In genomic region chr10:80159021-80159560, GRCm38 (mm10) we compare ENCODE assay signal across 8 mouse cellular contexts. TPM values are rescaled to one million over a fixed set of nuclear protein-coding genes. Genes with fewer than 3 reads are reported as not detected.
DNase-seq lines count a peak whose midpoint lies in the region; ATAC-seq lines count a peak whose summit lies in the region.

No protein-coding gene starts in this region.

- H3K4me2 ChIP-seq in embryonic facial prominence, embryonic 13.5 days = peak overlapping the region; percentile 76
- peak overlapping the region; percentile 63 for H3K4me2 ChIP-seq in hindbrain, embryonic 12.5 days (replicated peaks)
- peak overlapping the region; percentile 94 for H3K4me2 ChIP-seq in liver, embryonic 11.5 days
- H3K4me2 ChIP-seq in midbrain, embryonic 14.5 days (ENCODE audit: low read length) = peak overlapping the region; percentile 75

- no peaks in the 10 kb centered on the region for H3K27me3 ChIP-seq in embryonic facial prominence, embryonic 13.5 days
- no peaks in the 10 kb centered on the region for H3K27me3 ChIP-seq in hindbrain, embryonic 12.5 days
- no peaks in the 10 kb centered on the region for H3K27me3 ChIP-seq in liver, embryonic 11.5 days (replicated peaks; ENCODE audit: control insufficient read depth, insufficient read depth, low read length)
- no peaks in the 10 kb centered on the region for H3K27me3 ChIP-seq in midbrain, embryonic 14.5 days (ENCODE audit: control insufficient read depth, insufficient read depth, low read length)

- H3K27ac ChIP-seq in embryonic facial prominence, embryonic 13.5 days = peak overlapping the region; percentile 95
- H3K27ac ChIP-seq in hindbrain, embryonic 12.5 days = peak overlapping the region; percentile 91
- peak overlapping the region; percentile 84 for H3K27ac ChIP-seq in liver, embryonic 11.5 days (ENCODE audit: low read depth, low read length)
- peak overlapping the region; percentile 91 for H3K27ac ChIP-seq in midbrain, embryonic 14.5 days (replicated peaks; ENCODE audit: low read depth, low read length)

- no peak; the same call in 1 of the 2 replicates for ATAC-seq in embryonic facial prominence, embryonic 13.5 days (ENCODE audit: insufficient number of reproducible peaks, insufficient read depth, low FRiP score, low TSS enrichment, low read depth)
- ATAC-seq in hindbrain, embryonic 12.5 days (ENCODE audit: low FRiP score) = peak; percentile 2; the same call in 1 of the 2 replicates
- ATAC-seq in liver, embryonic 11.5 days (replicated peaks; ENCODE audit: low FRiP score) = no peak
- ATAC-seq in midbrain, embryonic 14.5 days (ENCODE audit: low FRiP score, low TSS enrichment) = peak; percentile 52; the same call in 1 of the 2 replicates

- peak; percentile 84 for DNase-seq in cerebellum, adult 11-12 months
- no peak for DNase-seq in cerebellum, adult 9-10 months
- peak; percentile 75 for DNase-seq in CD4-positive, CD25-positive, alpha-beta regulatory T cell, adult 2 months (ENCODE audit: low read depth, low spot score)
- peak; percentile 60 for DNase-seq in liver, embryonic 11.5 days (ENCODE audit: low spot score)
- peak; percentile 74 for DNase-seq in midbrain, embryonic 14.5 days
- no peak for DNase-seq in adipocyte (ENCODE audit: low spot score)

- peak overlapping the region; percentile 58; the same call in 1 of the 2 replicates for H3K9ac ChIP-seq in embryonic facial prominence, embryonic 13.5 days
- H3K9ac ChIP-seq in hindbrain, embryonic 12.5 days = peak overlapping the region; percentile 48; the same call in 1 of the 2 replicates
- peak overlapping the region; percentile 57 for H3K9ac ChIP-seq in liver, embryonic 11.5 days (ENCODE audit: low read depth, low read length)
- H3K9ac ChIP-seq in midbrain, embryonic 14.5 days (replicated peaks; ENCODE audit: low read length) = peak overlapping the region; percentile 47

- H3K9me3 ChIP-seq in embryonic facial prominence, embryonic 13.5 days = no peaks in the 10 kb centered on the region
- H3K9me3 ChIP-seq in hindbrain, embryonic 12.5 days (replicated peaks) = no peaks in the 10 kb centered on the region
- H3K9me3 ChIP-seq in liver, embryonic 11.5 days (ENCODE audit: control insufficient read depth, low read length) = no peaks in the 10 kb centered on the region
- no peaks in the 10 kb centered on the region for H3K9me3 ChIP-seq in midbrain, embryonic 14.5 days (ENCODE audit: control insufficient read depth, low read length)

- peak overlapping the region; percentile 47 for H3K4me3 ChIP-seq in embryonic facial prominence, embryonic 13.5 days
- peak overlapping the region; percentile 41 for H3K4me3 ChIP-seq in hindbrain, embryonic 12.5 days
- peak overlapping the region; percentile 54 for H3K4me3 ChIP-seq in liver, embryonic 11.5 days (ENCODE audit: low read depth, low read length)
- peak overlapping the region; percentile 38 for H3K4me3 ChIP-seq in midbrain, embryonic 14.5 days (replicated peaks; ENCODE audit: low read depth, low read length)

- peaks cover 90% of the 10 kb centered on the region for H3K4me1 ChIP-seq in embryonic facial prominence, embryonic 13.5 days
- peaks cover 82% of the 10 kb centered on the region for H3K4me1 ChIP-seq in hindbrain, embryonic 12.5 days
- H3K4me1 ChIP-seq in liver, embryonic 11.5 days (replicated peaks; ENCODE audit: control insufficient read depth, insufficient read depth, low read length) = peaks cover 80% of the 10 kb centered on the region
- H3K4me1 ChIP-seq in midbrain, embryonic 14.5 days (ENCODE audit: control insufficient read depth, insufficient read depth, low read length) = peaks cover 39% of the 10 kb centered on the region

- H3K36me3 ChIP-seq in embryonic facial prominence, embryonic 13.5 days = peaks cover 36% of the 10 kb centered on the region
- H3K36me3 ChIP-seq in hindbrain, embryonic 12.5 days = peaks cover 36% of the 10 kb centered on the region
- peaks cover 32% of the 10 kb centered on the region for H3K36me3 ChIP-seq in liver, embryonic 11.5 days (ENCODE audit: control insufficient read depth, insufficient read depth, low read length)
- peaks cover 42% of the 10 kb centered on the region for H3K36me3 ChIP-seq in midbrain, embryonic 14.5 days (ENCODE audit: control insufficient read depth, insufficient read depth, low read length)

- WGBS in embryonic facial prominence, embryonic 13.5 days = 7% methylated on average over 12 of the region's 12 CpGs
- WGBS in hindbrain, embryonic 12.5 days = 11% methylated on average over 12 of the region's 12 CpGs
- WGBS in liver, embryonic 11.5 days = 17% methylated on average over 12 of the region's 12 CpGs
- WGBS in midbrain, embryonic 14.5 days = 5% methylated on average over 12 of the region's 12 CpGs

RNA-seq across cellular contexts. Expression of gene Cirbp, which starts 6.7 kb away (rescaled TPM):
- polyA plus RNA-seq in embryonic facial prominence, embryonic 13.5 days (2015; fragmentation: Nextera tagmentation; extraction: Ambion mirVana) = 142 and 162 TPM in 2 replicates
- 235 and 271 TPM in 2 replicates for polyA plus RNA-seq in hindbrain, embryonic 12.5 days (2016; fragmentation: Nextera tagmentation; extraction: Ambion mirVana)
- 22.5 and 25.1 TPM in 2 replicates for polyA plus RNA-seq in liver, embryonic 11.5 days (2014; fragmentation: Nextera tagmentation; extraction: Ambion mirVana)
- polyA plus RNA-seq in midbrain, embryonic 14.5 days (2014; fragmentation: Nextera tagmentation; extraction: Ambion mirVana) = 295 and 421 TPM in 2 replicates

RNA-seq across cellular contexts. Expression of gene Midn, which starts 11.0 kb away (rescaled TPM):
- polyA plus RNA-seq in embryonic facial prominence, embryonic 13.5 days (2015; fragmentation: Nextera tagmentation; extraction: Ambion mirVana) = 21.2 and 25.7 TPM in 2 replicates
- 42.1 and 54.5 TPM in 2 replicates for polyA plus RNA-seq in hindbrain, embryonic 12.5 days (2016; fragmentation: Nextera tagmentation; extraction: Ambion mirVana)
- polyA plus RNA-seq in liver, embryonic 11.5 days (2014; fragmentation: Nextera tagmentation; extraction: Ambion mirVana) = 19.2 and 20.1 TPM in 2 replicates
- polyA plus RNA-seq in midbrain, embryonic 14.5 days (2014; fragmentation: Nextera tagmentation; extraction: Ambion mirVana) = 62.6 and 65.6 TPM in 2 replicates

RNA-seq across cellular contexts. Expression of gene 1600002K03Rik, which starts 13.7 kb away (rescaled TPM):
- polyA plus RNA-seq in embryonic facial prominence, embryonic 13.5 days (2015; fragmentation: Nextera tagmentation; extraction: Ambion mirVana) = 11.0 and 11.6 TPM in 2 replicates
- polyA plus RNA-seq in hindbrain, embryonic 12.5 days (2016; fragmentation: Nextera tagmentation; extraction: Ambion mirVana) = 12.0 and 13.3 TPM in 2 replicates
- polyA plus RNA-seq in liver, embryonic 11.5 days (2014; fragmentation: Nextera tagmentation; extraction: Ambion mirVana) = 21.8 and 27.4 TPM in 2 replicates
- 5.7 and 9.9 TPM in 2 replicates for polyA plus RNA-seq in midbrain, embryonic 14.5 days (2014; fragmentation: Nextera tagmentation; extraction: Ambion mirVana)

RNA-seq across cellular contexts. Expression of gene Cbarp, which starts 18.5 kb away (rescaled TPM):
- 6.8 and 9.8 TPM in 2 replicates for polyA plus RNA-seq in embryonic facial prominence, embryonic 13.5 days (2015; fragmentation: Nextera tagmentation; extraction: Ambion mirVana)
- polyA plus RNA-seq in hindbrain, embryonic 12.5 days (2016; fragmentation: Nextera tagmentation; extraction: Ambion mirVana) = 18.4 and 22.3 TPM in 2 replicates
- polyA plus RNA-seq in liver, embryonic 11.5 days (2014; fragmentation: Nextera tagmentation; extraction: Ambion mirVana) = 2.8 and 3.1 TPM in 2 replicates
- polyA plus RNA-seq in midbrain, embryonic 14.5 days (2014; fragmentation: Nextera tagmentation; extraction: Ambion mirVana) = 78.9 and 101 TPM in 2 replicates

RNA-seq across cellular contexts. Expression of gene Efna2, which starts 20.2 kb away (rescaled TPM):
- 26.8 and 38.8 TPM in 2 replicates for polyA plus RNA-seq in embryonic facial prominence, embryonic 13.5 days (2015; fragmentation: Nextera tagmentation; extraction: Ambion mirVana)
- polyA plus RNA-seq in hindbrain, embryonic 12.5 days (2016; fragmentation: Nextera tagmentation; extraction: Ambion mirVana) = 49.3 and 50.5 TPM in 2 replicates
- 9.4 and 10.7 TPM in 2 replicates for polyA plus RNA-seq in liver, embryonic 11.5 days (2014; fragmentation: Nextera tagmentation; extraction: Ambion mirVana)
- polyA plus RNA-seq in midbrain, embryonic 14.5 days (2014; fragmentation: Nextera tagmentation; extraction: Ambion mirVana) = 41.9 and 50.1 TPM in 2 replicates

Comparison
In these comparisons a context has a peak if more than half of its experiments do, and no peak if none do; other contexts are left out.
1. DNase-seq: peak in cerebellum, adult 11-12 months (single experiment), CD4-positive, CD25-positive, alpha-beta regulatory T cell, adult 2 months (single experiment), liver, embryonic 11.5 days (single experiment) and midbrain, embryonic 14.5 days (single experiment); none in cerebellum, adult 9-10 months (single experiment) and adipocyte (single experiment).
2. ATAC-seq: peak in hindbrain, embryonic 12.5 days (single experiment) and midbrain, embryonic 14.5 days (single experiment); none in embryonic facial prominence, embryonic 13.5 days (single experiment) and liver, embryonic 11.5 days (single experiment).
3. Peak in every context shown above with its lines, with median percentiles within 50 percentile points of each other: H3K27ac ChIP-seq, H3K4me2 ChIP-seq, H3K4me3 ChIP-seq and H3K9ac ChIP-seq.